Mouse (Mus musculus) spleen, adult 2 months (tissue): ENCODE results near the gene Ucp3. TPM values are rescaled to one million over a fixed set of nuclear protein-coding genes. Genes with fewer than 3 reads are reported as not detected.

ENCODE experiments used
- DNase-seq, 2 experiments: peaks; one replicate each; pipeline versions ENCODE4 v3.0.0 to v3.0.0-alpha.2; 2012 to 2021; ENCODE audit warnings: low spot score in 2 of 2, low read depth in 1 of 2
- H3K27ac ChIP-seq: fragments of 200-500 bp; 2 replicates; pipeline ENCODE4 v1.5.1; 2012; ENCODE audit warnings: low read length, inconsistent platforms; ENCODE audit not compliant: insufficient read depth
- H3K27me3 ChIP-seq: fragments of 200-500 bp; 2 replicates; pipeline ENCODE4 v1.6.1; 2012; ENCODE audit warnings: mild to moderate bottlenecking, moderate library complexity, low read length, inconsistent platforms; ENCODE audit not compliant: control insufficient read depth, insufficient read depth
- H3K36me3 ChIP-seq: fragments of 200-500 bp; 2 replicates; pipeline ENCODE4 v1.6.1; 2012; ENCODE audit warnings: mild to moderate bottlenecking, low read length, inconsistent platforms; ENCODE audit not compliant: control insufficient read depth, insufficient read depth
- H3K4me1 ChIP-seq: fragments of 200-500 bp; 2 replicates; pipeline ENCODE4 v1.6.1; 2011; ENCODE audit warnings: inconsistent platforms; ENCODE audit not compliant: control insufficient read depth, insufficient read depth, insufficient read length
- H3K4me3 ChIP-seq: fragments of 200-500 bp; 2 replicates; pipeline ENCODE4 v1.5.1; 2011; ENCODE audit warnings: mild to moderate bottlenecking, inconsistent platforms; ENCODE audit not compliant: insufficient read depth, insufficient read length; ENCODE audit errors: extremely low read depth
- CTCF ChIP-seq: fragments of 200-500 bp; IDR thresholded peaks from 2 replicates; pipeline ENCODE4 v1.5.1; 2011; ENCODE audit warnings: mild to moderate bottlenecking, inconsistent platforms; ENCODE audit not compliant: insufficient read depth, insufficient read length, insufficient replicate concordance; ENCODE audit errors: extremely low read depth
- POLR2A ChIP-seq: fragments of 200-500 bp; IDR thresholded peaks from 2 replicates; pipeline ENCODE4 v1.6.1; 2011; ENCODE audit warnings: low read depth, low read length, inconsistent platforms
- WGBS: fragments of 180-500 bp; shearing (Covaris S2); methylation state at CpG from one replicate; pipeline ENCODE4 v1.1.7; 2018; 5-methylcytosine and 5-hydroxymethylcytosine counted together
- polyA plus RNA-seq: library from polyadenylated mRNA; depleted of rRNA; stranded (reverse); fragments of >200 nt; gene quantifications from 2 replicates; pipeline ENCODE4 v1.2.3, GENCODE M21; 2012

The Ucp3 gene
- polyA plus RNA-seq, 1 experiment = 1.3 TPM

- peaks cover 19% of the 10 kb centered on the region for H3K4me1 ChIP-seq
- peak overlapping the region; percentile 92 for H3K27ac ChIP-seq
- H3K4me3 ChIP-seq = peak overlapping the region; percentile 77
- TF ChIP-seq CTCF (no peak), POLR2A (no peak)
- WGBS = 30% methylated on average over 7 of the region's 7 CpGs
- peaks cover 39% of the 10 kb centered on the region for H3K36me3 ChIP-seq
- no peak for DNase-seq
- no peaks in the 10 kb centered on the region for H3K27me3 ChIP-seq
Observed at GRCm38 (mm10) chr7:100494415-100494831, 21.6 kb downstream of the Ucp3 start.

- Histone ChIP-seq H3K4me3 (peak overlapping the region; percentile 77), H3K27me3 (no peaks in the 10 kb centered on the region), H3K27ac (peak overlapping the region; percentile 92), H3K36me3 (peaks cover 46% of the 10 kb centered on the region), H3K4me1 (peaks cover 19% of the 10 kb centered on the region)
- no peak for TF ChIP-seq CTCF
- TF ChIP-seq POLR2A = no peak
- no peak for DNase-seq
- 12% methylated on average over 8 of the region's 8 CpGs for WGBS
Observed at GRCm38 (mm10) chr7:100495042-100495441, 22.3 kb downstream of the Ucp3 start.

GRCm38 (mm10) chr7:100495581-100496251 lies 22.9 kb downstream of the Ucp3 start:
- DNase-seq = peak; percentile 89 to 96
- 5% methylated on average over 11 of the region's 11 CpGs for WGBS
- Histone ChIP-seq H3K4me3 (peak overlapping the region; percentile 77), H3K36me3 (peaks cover 46% of the 10 kb centered on the region), H3K27ac (peak overlapping the region; percentile 94), H3K27me3 (no peaks in the 10 kb centered on the region), H3K4me1 (peaks cover 19% of the 10 kb centered on the region)
- peak; percentile 80 for TF ChIP-seq POLR2A
- TF ChIP-seq CTCF = no peak

DNA sequence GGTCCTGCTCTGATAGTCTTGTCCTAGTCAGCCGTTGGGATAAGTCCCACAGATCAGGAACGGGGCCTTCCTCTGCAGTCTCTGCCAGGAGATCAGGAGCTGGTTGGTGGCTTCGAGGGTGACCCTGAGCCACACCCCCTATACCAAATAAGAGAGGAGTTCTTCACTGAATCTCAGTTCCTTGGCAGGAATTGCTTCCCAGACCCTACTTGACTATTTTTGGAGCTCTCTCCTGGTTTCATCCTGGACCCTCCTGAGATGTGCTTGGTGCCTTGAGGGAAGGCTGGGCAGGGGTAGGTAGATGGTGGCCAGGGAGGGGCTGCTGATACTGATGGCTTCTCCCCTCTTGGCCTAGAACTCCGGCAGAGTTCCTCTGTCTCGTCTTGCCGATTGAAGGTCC lies 23.6 kb downstream of the Ucp3 start:
- no peaks in the 10 kb centered on the region for H3K27me3 ChIP-seq
- peak overlapping the region; percentile 94 for H3K27ac ChIP-seq
- WGBS = 60% methylated on average over 6 of the region's 6 CpGs
- peaks cover 19% of the 10 kb centered on the region for H3K4me1 ChIP-seq
- H3K36me3 ChIP-seq = peaks cover 46% of the 10 kb centered on the region
- H3K4me3 ChIP-seq = peak overlapping the region; percentile 56
- TF ChIP-seq CTCF (no peak), POLR2A (no peak)
- DNase-seq = no peak

GRCm38 (mm10) chr7:100496791-100497190 lies 24.0 kb downstream of the Ucp3 start:
- H3K36me3 ChIP-seq = peaks cover 46% of the 10 kb centered on the region
- 96% methylated on average over 9 of the region's 9 CpGs for WGBS
- peak overlapping the region; percentile 94 for H3K27ac ChIP-seq
- no peak overlapping the region for H3K4me3 ChIP-seq
- no peak for DNase-seq
- no peak for TF ChIP-seq POLR2A
- TF ChIP-seq CTCF = no peak
- H3K4me1 ChIP-seq = peaks cover 19% of the 10 kb centered on the region
- no peaks in the 10 kb centered on the region for H3K27me3 ChIP-seq

DNA sequence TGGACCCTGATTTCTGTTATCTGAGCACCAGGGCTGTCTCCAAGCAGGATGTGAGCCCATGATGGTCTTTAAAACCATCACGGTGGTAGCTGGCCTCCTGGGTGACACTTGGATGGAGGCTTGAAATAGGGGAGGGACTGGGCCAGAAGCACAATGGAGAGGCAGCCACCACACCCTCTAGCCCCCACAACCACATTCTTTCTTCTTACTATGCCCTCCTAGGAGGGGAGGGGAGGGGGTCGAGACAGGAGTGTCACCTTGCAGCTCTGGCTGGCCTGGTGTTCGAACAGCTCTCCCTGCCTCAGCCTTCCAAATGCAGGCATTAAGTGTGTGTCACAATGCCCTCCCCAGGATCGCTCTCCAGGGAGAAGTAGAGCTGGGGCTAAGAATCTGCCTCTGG lies 24.6 kb downstream of the Ucp3 start:
- Histone ChIP-seq H3K27me3 (no peaks in the 10 kb centered on the region), H3K27ac (peak overlapping the region; percentile 94), H3K4me1 (peaks cover 20% of the 10 kb centered on the region), H3K4me3 (no peak overlapping the region), H3K36me3 (peaks cover 46% of the 10 kb centered on the region)
- DNase-seq = no peak
- 76% methylated on average over 4 of the region's 4 CpGs for WGBS
- TF ChIP-seq CTCF = no peak
- no peak for TF ChIP-seq POLR2A

GRCm38 (mm10) chr7:100497982-100498381 lies 25.2 kb downstream of the Ucp3 start:
- no peak for DNase-seq
- H3K4me1 ChIP-seq = peaks cover 26% of the 10 kb centered on the region
- WGBS = 89% methylated on average over 13 of the region's 13 CpGs
- H3K4me3 ChIP-seq = no peak overlapping the region
- H3K36me3 ChIP-seq = peaks cover 46% of the 10 kb centered on the region
- no peaks in the 10 kb centered on the region for H3K27me3 ChIP-seq
- H3K27ac ChIP-seq = no peak overlapping the region
- no peak for TF ChIP-seq CTCF
- no peak for TF ChIP-seq POLR2A
